Mouse (Mus musculus): ENCODE measurements around the gene Cela3b.

The Cela3b gene

GRCm38 (mm10) chr4:137371596-137372523 is 58.5 kb downstream of the Cela3b start:
- no peak for DNase-seq

Measured in cerebellum, postnatal 14 days (tissue).